Comparison of ENCODE assay signal across 8 mouse cellular contexts in the genomic region with DNA sequence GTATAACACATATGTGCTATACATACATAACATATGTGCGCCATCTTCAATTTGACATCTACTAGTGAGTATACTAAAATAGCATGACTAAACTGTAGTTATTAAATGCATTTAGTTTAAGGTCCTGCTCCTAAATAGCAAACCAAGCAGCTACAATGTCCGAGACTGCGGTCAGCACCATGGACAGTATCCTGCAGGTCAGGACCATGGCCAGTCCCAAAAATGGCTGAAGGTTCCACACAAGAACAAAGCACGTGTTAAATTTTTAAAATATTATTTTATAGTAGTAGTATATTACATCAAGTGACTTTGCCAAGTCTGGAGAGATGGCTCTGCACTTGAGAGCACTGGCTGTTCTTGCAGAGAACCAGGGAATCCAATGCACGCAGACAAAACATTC. TPM values are rescaled to one million over a fixed set of nuclear protein-coding genes. Genes with fewer than 3 reads are reported as not detected.
A peak's percentile ranks its signal among the peaks of the same experiment; 100 is the strongest.
DNase-seq lines count a peak whose midpoint lies in the region; ATAC-seq and TF ChIP-seq lines count a peak whose summit lies in the region.
"Had no signal": no experiment of that assay in that cellular context is flagged by ENCODE, and none has a peak within 500 bp of the region (broad histone marks: within the 10 kb centered on the region; RNA-seq: fewer than 3 reads in every experiment).

No protein-coding gene starts in this region.

- peaks cover 9% of the 10 kb centered on the region for H3K36me3 ChIP-seq in thymus, adult 2 months (ENCODE audit: control insufficient read depth, insufficient read depth, low read length)

- no peak for TF ChIP-seq CTCF in thymus, adult 2 months (IDR thresholded peaks at IDR 0.05; ENCODE audit: borderline replicate concordance, control insufficient read depth, extremely low read depth, insufficient read depth, low read length, poor library complexity)

- 87% methylated on average over 5 of the region's 5 CpGs for WGBS in thymus, adult 2 months

- H3K4me3 ChIP-seq in thymus, adult 2 months (ENCODE audit: control insufficient read depth, insufficient read depth, low read length), result no peak overlapping the region
- H3K4me3 ChIP-seq: lung, embryonic 15.5 days had no signal

- H3K4me1 ChIP-seq in thymus, adult 2 months (replicated peaks; ENCODE audit: control insufficient read depth, insufficient read depth, low read length), result no peaks in the 10 kb centered on the region
- H3K4me1 ChIP-seq: lung, embryonic 15.5 days had no signal

- 0 out of 2 replicates have a peak, but pooled peaks have one; percentile 50 for ATAC-seq in common myeloid progenitor, adult 5-6 weeks (replicated peaks; ENCODE audit: low read depth, poor library complexity, severe bottlenecking)

- H3K27ac ChIP-seq in thymus, adult 2 months (ENCODE audit: control insufficient read depth, insufficient read depth, low read length), result no peak overlapping the region
- H3K27ac ChIP-seq: lung, embryonic 15.5 days had no signal

- DNase-seq in spleen, postnatal 10 days (ENCODE audit: low spot score in 2 of 2), result peak; percentile 14 to 58
- DNase-seq in spleen, adult 12 weeks (ENCODE audit: low spot score), result no peak
- DNase-seq in kidney, postnatal 4 days, result peak; percentile 85 to 86
- peak; percentile 55 for DNase-seq in retina, embryonic 14.5 days (ENCODE audit: low spot score)
- DNase-seq in layer of hippocampus, adult 9-11 months, result no peak
- DNase-seq in thymus, adult 2 months, result no peak

- no peak for TF ChIP-seq POLR2A in thymus, adult 2 months (IDR thresholded peaks at IDR 0.05; ENCODE audit: control insufficient read depth, extremely low read depth, insufficient read depth, low read length, poor library complexity)

- H3K27me3 ChIP-seq in thymus, adult 2 months (ENCODE audit: control insufficient read depth, insufficient read depth, low read length), result no peaks in the 10 kb centered on the region
- H3K27me3 ChIP-seq: lung, embryonic 15.5 days had no signal

RNA-seq across cellular contexts. Expression of a gene that starts 33.2 kb away (rescaled TPM):
- total RNA-seq in common myeloid progenitor, adult 5-6 weeks (2017), result 27.5 and 42.5 TPM in 2 replicates
- 52.5 and 59.3 TPM in 2 replicates for polyA plus RNA-seq in thymus, adult 2 months (2012; rRNA removed)

RNA-seq across cellular contexts. Expression of a gene that starts 45.9 kb away (rescaled TPM):
- 22.6 and 32.4 TPM in 2 replicates for total RNA-seq in common myeloid progenitor, adult 5-6 weeks (2017)
- 10.4 and 14.7 TPM in 2 replicates for polyA plus RNA-seq in thymus, adult 2 months (2012; rRNA removed)

Comparison
In these comparisons a context has a peak if more than half of its experiments do, and no peak if none do; other contexts are left out.
1. DNase-seq: peak in spleen, postnatal 10 days (2 of 2), kidney, postnatal 4 days (2 of 2) and retina, embryonic 14.5 days (single experiment); none in spleen, adult 12 weeks (single experiment), layer of hippocampus, adult 9-11 months (single experiment) and thymus, adult 2 months (single experiment).